Mouse (Mus musculus): ENCODE data around the gene Nlgn2.

GRCm38 (mm10) chr11:69828832-69829231, 8.8 kb downstream of the Nlgn2 start:
- TF ChIP-seq CTCF (IDR thresholded peaks at IDR 0.05; ENCODE audit: borderline replicate concordance, control insufficient read depth, extremely low read depth, insufficient read depth, low read length, poor library complexity) (no peak), POLR2A (IDR thresholded peaks at IDR 0.05; ENCODE audit: control insufficient read depth, extremely low read depth, insufficient read depth, low read length, poor library complexity) (no peak)

Measured in thymus, adult 2 months (tissue).